Comparison of ENCODE assay signal across 15 mouse cellular contexts in the genomic region with DNA sequence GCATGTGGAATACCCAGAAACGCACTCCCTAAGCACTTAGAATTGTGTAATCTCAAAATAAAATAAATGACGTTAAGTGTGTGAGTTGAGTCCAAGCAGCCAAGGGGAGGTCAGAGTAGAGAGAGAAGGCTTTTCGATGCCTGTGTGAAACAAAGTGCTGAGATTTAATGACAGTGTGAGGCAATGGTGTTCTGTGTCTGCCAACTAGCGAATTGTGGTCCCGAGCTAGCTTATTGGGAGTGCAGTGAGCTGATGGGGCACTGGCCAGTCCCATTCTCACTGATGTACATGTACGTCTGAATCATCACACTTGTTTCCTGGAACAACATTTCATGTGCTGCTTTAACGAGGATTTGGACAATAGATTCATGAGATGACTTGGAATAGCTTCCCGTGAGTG.
"Had no signal": no experiment of that assay in that cellular context is flagged by ENCODE, and none has a peak within 500 bp of the region (broad histone marks: within the 10 kb centered on the region; RNA-seq: fewer than 3 reads in every experiment).

No protein-coding gene starts in this region.

- H3K9me3 ChIP-seq: limb, embryonic 12.5 days; liver, embryonic 13.5 days; midbrain, embryonic 12.5 days had no signal

- DNase-seq: kidney, adult 8-10 months; kidney, postnatal 36 days; layer of hippocampus, adult 9-11 months; layer of hippocampus, postnatal 36 days; liver; liver, embryonic 13.5 days; liver, postnatal 0 days; right cerebral cortex, postnatal 14 days; thymus, adult 18-20 months; thymus, postnatal 14 days had no signal

- H3K9ac ChIP-seq: limb, embryonic 12.5 days; liver, embryonic 13.5 days; liver, postnatal 0 days; midbrain, embryonic 12.5 days had no signal

- H3K4me2 ChIP-seq: limb, embryonic 12.5 days; liver, embryonic 13.5 days; midbrain, embryonic 12.5 days had no signal

- ATAC-seq: intestine, embryonic 16.5 days; liver, postnatal 0 days; midbrain, embryonic 16.5 days had no signal

- H3K27ac ChIP-seq: kidney, postnatal 0 days; limb, embryonic 12.5 days; liver, embryonic 13.5 days; midbrain, embryonic 12.5 days had no signal

- H3K4me3 ChIP-seq: limb, embryonic 12.5 days; liver, embryonic 13.5 days; midbrain, embryonic 12.5 days had no signal

- H3K36me3 ChIP-seq: limb, embryonic 12.5 days; liver, embryonic 13.5 days; midbrain, embryonic 12.5 days had no signal

- H3K27me3 ChIP-seq: limb, embryonic 12.5 days; liver, embryonic 13.5 days; midbrain, embryonic 12.5 days had no signal

- H3K4me1 ChIP-seq: liver, embryonic 13.5 days; midbrain, embryonic 12.5 days had no signal
